Mouse (Mus musculus): Measurements from ENCODE around the gene Tmem214. TPM values are rescaled to one million over a fixed set of nuclear protein-coding genes. Genes with fewer than 3 reads are reported as not detected.
A peak's percentile ranks its signal among the peaks of the same experiment; 100 is the strongest.

Gene Tmem214
- polyA plus RNA-seq, 1 experiment: 56.3 TPM

DNA sequence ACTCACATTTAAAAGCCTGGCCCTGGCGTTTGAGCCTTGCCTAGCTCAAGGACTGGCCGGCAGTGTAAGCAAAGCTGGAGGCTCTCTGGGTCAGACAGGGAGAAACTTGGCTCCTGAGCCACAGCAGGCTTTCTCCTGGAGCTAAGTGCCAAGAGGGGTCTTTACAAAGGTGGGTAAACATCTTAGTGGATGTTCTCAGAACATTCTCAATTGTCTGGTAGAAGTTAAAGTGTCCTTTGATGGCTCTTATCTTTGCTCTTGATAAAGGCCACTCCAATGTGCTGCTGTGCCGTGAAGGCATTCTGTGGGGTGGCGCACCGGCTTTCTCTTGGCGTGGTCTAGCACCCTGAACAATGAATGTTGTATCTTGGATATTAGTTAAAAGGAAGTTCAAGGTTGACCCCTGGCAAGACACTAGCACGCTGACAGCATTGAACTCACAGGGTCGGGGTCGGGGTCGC lies 54.8 kb downstream of the Tmem214 start:
- Histone ChIP-seq H3K36me3 (ENCODE audit: control insufficient read depth, insufficient read depth, low read length, poor library complexity, severe bottlenecking) (no peaks in the 10 kb centered on the region), H3K4me1 (ENCODE audit: control insufficient read depth, insufficient read depth, low read length) (peaks cover 4% of the 10 kb centered on the region), H3K4me3 (ENCODE audit: low read depth, low read length) (no peak overlapping the region), H3K9ac (ENCODE audit: low read depth, poor library complexity, severe bottlenecking) (peak overlapping the region; percentile 62; the same call in 1 of the 2 replicates), H3K9me3 (replicated peaks; ENCODE audit: control insufficient read depth, insufficient read depth, low read length, poor library complexity, severe bottlenecking) (no peaks in the 10 kb centered on the region), H3K27me3 (ENCODE audit: control insufficient read depth, insufficient read depth, low read length, poor library complexity, severe bottlenecking) (no peaks in the 10 kb centered on the region), H3K27ac (ENCODE audit: insufficient read depth, low read length) (no peak overlapping the region)
- no peak for TF ChIP-seq CTCF (IDR thresholded peaks at IDR 0.05; ENCODE audit: low read depth, low read length)
- no peak for TF ChIP-seq POLR2A (IDR thresholded peaks at IDR 0.05; ENCODE audit: insufficient read depth, low read length)
- TF ChIP-seq EP300 (IDR thresholded peaks at IDR 0.05; ENCODE audit: insufficient read depth, low read depth, low read length): no peak

- no peak overlapping the region for H3K4me3 ChIP-seq (ENCODE audit: low read depth, low read length)
- no peaks in the 10 kb centered on the region for H3K9me3 ChIP-seq (replicated peaks; ENCODE audit: control insufficient read depth, insufficient read depth, low read length, poor library complexity, severe bottlenecking)
- H3K27me3 ChIP-seq (ENCODE audit: control insufficient read depth, insufficient read depth, low read length, poor library complexity, severe bottlenecking): no peaks in the 10 kb centered on the region
- TF ChIP-seq CTCF (IDR thresholded peaks at IDR 0.05; ENCODE audit: low read depth, low read length) (no peak), EP300 (IDR thresholded peaks at IDR 0.05; ENCODE audit: insufficient read depth, low read depth, low read length) (no peak), POLR2A (IDR thresholded peaks at IDR 0.05; ENCODE audit: insufficient read depth, low read length) (no peak)
- no peaks in the 10 kb centered on the region for H3K36me3 ChIP-seq (ENCODE audit: control insufficient read depth, insufficient read depth, low read length, poor library complexity, severe bottlenecking)
- H3K27ac ChIP-seq (ENCODE audit: insufficient read depth, low read length): no peak overlapping the region
- H3K9ac ChIP-seq (ENCODE audit: low read depth, poor library complexity, severe bottlenecking): no peak overlapping the region
- H3K4me1 ChIP-seq (ENCODE audit: control insufficient read depth, insufficient read depth, low read length): peaks cover 4% of the 10 kb centered on the region
Observed at GRCm38 (mm10) chr5:30923119-30923518, 55.3 kb downstream of the Tmem214 start.

GRCm38 (mm10) chr5:30924614-30925013 lies 56.8 kb downstream of the Tmem214 start:
- TF ChIP-seq CTCF (IDR thresholded peaks at IDR 0.05; ENCODE audit: low read depth, low read length) (no peak), EP300 (IDR thresholded peaks at IDR 0.05; ENCODE audit: insufficient read depth, low read depth, low read length) (no peak), POLR2A (IDR thresholded peaks at IDR 0.05; ENCODE audit: insufficient read depth, low read length) (no peak)
- no peak overlapping the region for H3K9ac ChIP-seq (ENCODE audit: low read depth, poor library complexity, severe bottlenecking)
- no peak overlapping the region for H3K27ac ChIP-seq (ENCODE audit: insufficient read depth, low read length)

DNA sequence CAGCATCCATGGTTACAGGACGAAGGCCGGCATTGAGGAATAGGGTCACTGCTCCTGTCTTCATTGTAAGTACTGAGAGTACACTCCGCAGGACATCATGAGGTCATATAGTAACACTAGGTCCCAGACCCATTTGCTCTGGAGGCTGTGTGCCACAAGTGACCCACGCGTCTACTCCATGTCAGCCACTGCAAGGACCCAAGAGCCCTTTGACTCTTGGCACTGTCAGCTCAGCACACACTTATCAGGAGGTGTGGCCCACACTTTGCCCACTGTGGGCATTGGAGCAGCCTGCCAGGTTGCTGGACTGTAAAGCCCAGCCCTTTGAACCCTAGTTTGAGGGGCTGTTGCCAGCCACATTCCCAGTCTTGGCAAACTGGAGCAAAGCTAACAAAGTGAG lies 57.4 kb downstream of the Tmem214 start:
- H3K9ac ChIP-seq (ENCODE audit: low read depth, poor library complexity, severe bottlenecking): no peak overlapping the region
- no peaks in the 10 kb centered on the region for H3K9me3 ChIP-seq (replicated peaks; ENCODE audit: control insufficient read depth, insufficient read depth, low read length, poor library complexity, severe bottlenecking)
- H3K36me3 ChIP-seq (ENCODE audit: control insufficient read depth, insufficient read depth, low read length, poor library complexity, severe bottlenecking): no peaks in the 10 kb centered on the region
- H3K4me3 ChIP-seq (ENCODE audit: low read depth, low read length): no peak overlapping the region
- no peaks in the 10 kb centered on the region for H3K27me3 ChIP-seq (ENCODE audit: control insufficient read depth, insufficient read depth, low read length, poor library complexity, severe bottlenecking)
- TF ChIP-seq CTCF (IDR thresholded peaks at IDR 0.05; ENCODE audit: low read depth, low read length) (no peak), EP300 (IDR thresholded peaks at IDR 0.05; ENCODE audit: insufficient read depth, low read depth, low read length) (no peak)
- peaks cover 3% of the 10 kb centered on the region for H3K4me1 ChIP-seq (ENCODE audit: control insufficient read depth, insufficient read depth, low read length)
- no peak overlapping the region for H3K27ac ChIP-seq (ENCODE audit: insufficient read depth, low read length)

More at GRCm38 (mm10) chr5:30924614-30925013, 56.8 kb downstream of the Tmem214 start:
- H3K4me1 ChIP-seq (ENCODE audit: control insufficient read depth, insufficient read depth, low read length): peaks cover 4% of the 10 kb centered on the region
- H3K9me3 ChIP-seq (replicated peaks; ENCODE audit: control insufficient read depth, insufficient read depth, low read length, poor library complexity, severe bottlenecking): no peaks in the 10 kb centered on the region
- H3K36me3 ChIP-seq (ENCODE audit: control insufficient read depth, insufficient read depth, low read length, poor library complexity, severe bottlenecking): no peaks in the 10 kb centered on the region
- H3K27me3 ChIP-seq (ENCODE audit: control insufficient read depth, insufficient read depth, low read length, poor library complexity, severe bottlenecking): no peaks in the 10 kb centered on the region
- H3K4me3 ChIP-seq (ENCODE audit: low read depth, low read length): no peak overlapping the region

DNA sequence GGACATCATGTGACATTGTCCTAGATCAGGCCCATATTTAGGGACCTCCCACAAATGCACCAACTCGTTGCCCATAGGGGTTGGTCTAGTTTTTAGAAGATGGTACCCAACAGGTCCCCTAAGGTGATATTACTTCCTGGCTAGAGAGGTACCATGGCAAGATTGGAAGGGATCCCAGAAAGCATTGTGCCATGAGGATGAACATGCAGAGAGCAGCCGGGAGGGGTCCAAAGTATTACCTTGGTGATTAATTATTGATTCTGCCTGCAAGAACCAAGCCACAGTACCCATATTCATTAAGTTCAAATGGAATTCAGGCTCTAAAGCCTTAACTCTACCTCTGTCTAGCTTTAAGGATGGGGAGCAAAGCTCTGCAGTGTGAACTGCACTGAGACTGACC lies 58.3 kb downstream of the Tmem214 start:
- Histone ChIP-seq H3K9me3 (replicated peaks; ENCODE audit: control insufficient read depth, insufficient read depth, low read length, poor library complexity, severe bottlenecking) (no peaks in the 10 kb centered on the region), H3K36me3 (ENCODE audit: control insufficient read depth, insufficient read depth, low read length, poor library complexity, severe bottlenecking) (no peaks in the 10 kb centered on the region), H3K4me1 (ENCODE audit: control insufficient read depth, insufficient read depth, low read length) (no peaks in the 10 kb centered on the region), H3K9ac (ENCODE audit: low read depth, poor library complexity, severe bottlenecking) (no peak overlapping the region), H3K27ac (ENCODE audit: insufficient read depth, low read length) (no peak overlapping the region), H3K4me3 (ENCODE audit: low read depth, low read length) (no peak overlapping the region), H3K27me3 (ENCODE audit: control insufficient read depth, insufficient read depth, low read length, poor library complexity, severe bottlenecking) (no peaks in the 10 kb centered on the region)
- TF ChIP-seq POLR2A (IDR thresholded peaks at IDR 0.05; ENCODE audit: insufficient read depth, low read length): no peak
- TF ChIP-seq CTCF (IDR thresholded peaks at IDR 0.05; ENCODE audit: low read depth, low read length): no peak
- TF ChIP-seq EP300 (IDR thresholded peaks at IDR 0.05; ENCODE audit: insufficient read depth, low read depth, low read length): no peak

DNA sequence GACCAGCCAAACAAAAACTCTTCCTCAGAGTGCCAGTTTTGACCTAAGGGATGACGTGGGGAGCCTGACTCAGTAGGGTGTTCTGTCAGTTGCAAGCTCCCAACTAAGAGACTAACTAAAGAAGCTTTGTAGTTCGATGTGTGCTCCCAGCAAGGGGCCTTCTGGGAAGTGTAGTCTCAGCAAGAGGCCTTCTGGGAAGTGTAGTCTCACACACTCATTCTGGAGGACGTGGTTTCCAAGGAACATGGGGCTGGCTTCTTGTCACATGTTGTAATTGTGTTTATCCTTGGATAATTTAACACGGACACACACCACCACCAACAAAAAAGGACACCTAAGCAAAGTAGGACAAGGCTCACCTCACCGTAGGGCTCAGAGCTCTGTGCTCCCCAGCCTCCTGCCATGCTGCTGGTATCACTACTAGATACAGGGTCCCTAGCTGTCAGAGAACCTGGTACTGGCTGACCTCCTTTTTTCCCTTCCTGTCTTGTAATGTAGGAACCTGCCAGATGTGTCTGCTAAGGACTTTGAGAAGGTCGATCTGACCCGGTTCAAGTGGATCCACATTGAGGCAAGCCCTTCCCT lies 60.2 kb downstream of the Tmem214 start:
- no peaks in the 10 kb centered on the region for H3K27me3 ChIP-seq (ENCODE audit: control insufficient read depth, insufficient read depth, low read length, poor library complexity, severe bottlenecking)
- H3K4me1 ChIP-seq (ENCODE audit: control insufficient read depth, insufficient read depth, low read length): no peaks in the 10 kb centered on the region
- no peak overlapping the region for H3K9ac ChIP-seq (ENCODE audit: low read depth, poor library complexity, severe bottlenecking)
- TF ChIP-seq EP300 (IDR thresholded peaks at IDR 0.05; ENCODE audit: insufficient read depth, low read depth, low read length) (no peak), POLR2A (IDR thresholded peaks at IDR 0.05; ENCODE audit: insufficient read depth, low read length) (no peak), CTCF (IDR thresholded peaks at IDR 0.05; ENCODE audit: low read depth, low read length) (no peak)
- H3K9me3 ChIP-seq (replicated peaks; ENCODE audit: control insufficient read depth, insufficient read depth, low read length, poor library complexity, severe bottlenecking): no peaks in the 10 kb centered on the region
- no peak overlapping the region for H3K27ac ChIP-seq (ENCODE audit: insufficient read depth, low read length)
- no peaks in the 10 kb centered on the region for H3K36me3 ChIP-seq (ENCODE audit: control insufficient read depth, insufficient read depth, low read length, poor library complexity, severe bottlenecking)
- no peak overlapping the region for H3K4me3 ChIP-seq (ENCODE audit: low read depth, low read length)

Other genes starting within 250 kb of the Tmem214 start
- gene Slc35f6, start 220.1 kb upstream of the Tmem214 start, polyA plus RNA-seq (2011; ENCODE audit: insufficient read depth, insufficient read length, low read depth, missing spikeins): 14.3 and 17.6 TPM in 2 replicates
- gene Cenpa, start 201.2 kb upstream of the Tmem214 start, polyA plus RNA-seq (2011; ENCODE audit: insufficient read depth, insufficient read length, low read depth, missing spikeins): 257 and 258 TPM in 2 replicates
- 33.4 and 35.2 TPM in 2 replicates for gene Dpysl5, start 156.4 kb upstream of the Tmem214 start, polyA plus RNA-seq (2011; ENCODE audit: insufficient read depth, insufficient read length, low read depth, missing spikeins)
- gene Mapre3, start 53.4 kb upstream of the Tmem214 start, polyA plus RNA-seq (2011; ENCODE audit: insufficient read depth, insufficient read length, low read depth, missing spikeins): 12.8 and 15.6 TPM in 2 replicates
- gene Agbl5, start 20.7 kb downstream of the Tmem214 start, polyA plus RNA-seq (2011; ENCODE audit: insufficient read depth, insufficient read length, low read depth, missing spikeins): 22.0 and 22.3 TPM in 2 replicates
- 193 and 216 TPM in 2 replicates for gene Ost4, start 39.8 kb downstream of the Tmem214 start, polyA plus RNA-seq (2011; ENCODE audit: insufficient read depth, insufficient read length, low read depth, missing spikeins)
- 2.5 and 3.2 TPM in 2 replicates for gene Emilin1, start 45.4 kb downstream of the Tmem214 start, polyA plus RNA-seq (2011; ENCODE audit: insufficient read depth, insufficient read length, low read depth, missing spikeins)
- gene Khk, start 53.4 kb downstream of the Tmem214 start, polyA plus RNA-seq (2011; ENCODE audit: insufficient read depth, insufficient read length, low read depth, missing spikeins): 12.9 and 14.0 TPM in 2 replicates
- gene Cgref1, start 77.6 kb downstream of the Tmem214 start, polyA plus RNA-seq (2011; ENCODE audit: insufficient read depth, insufficient read length, low read depth, missing spikeins): 26.1 and 26.3 TPM in 2 replicates
- 71.0 and 84.4 TPM in 2 replicates for gene Preb, start 92.3 kb downstream of the Tmem214 start, polyA plus RNA-seq (2011; ENCODE audit: insufficient read depth, insufficient read length, low read depth, missing spikeins)
- not detected in 2 replicates for gene Tcf23, start 100.7 kb downstream of the Tmem214 start, polyA plus RNA-seq (2011; ENCODE audit: insufficient read depth, insufficient read length, low read depth, missing spikeins)
- 28.6 and 31.8 TPM in 2 replicates for gene Atraid, start 180.3 kb downstream of the Tmem214 start, polyA plus RNA-seq (2011; ENCODE audit: insufficient read depth, insufficient read length, low read depth, missing spikeins)
- 9.8 and 12.8 TPM in 2 replicates for gene Slc5a6, start 180.9 kb downstream of the Tmem214 start, polyA plus RNA-seq (2011; ENCODE audit: insufficient read depth, insufficient read length, low read depth, missing spikeins)
- 147 and 148 TPM in 2 replicates for gene Cad, start 186.8 kb downstream of the Tmem214 start, polyA plus RNA-seq (2011; ENCODE audit: insufficient read depth, insufficient read length, low read depth, missing spikeins)
- not detected in 2 replicates for gene Dnajc5g, start 238.3 kb downstream of the Tmem214 start, polyA plus RNA-seq (2011; ENCODE audit: insufficient read depth, insufficient read length, low read depth, missing spikeins)
- gene Slc30a3, start 240.2 kb downstream of the Tmem214 start, polyA plus RNA-seq (2011; ENCODE audit: insufficient read depth, insufficient read length, low read depth, missing spikeins): 8.5 and 9.2 TPM in 2 replicates
- 5.1 TPM in 2 replicates for gene Trim54, start 248.7 kb downstream of the Tmem214 start, polyA plus RNA-seq (2011; ENCODE audit: insufficient read depth, insufficient read length, low read depth, missing spikeins)